Mouse (Mus musculus): Measurements from ENCODE around the gene Gm14190. TPM values are rescaled to one million over a fixed set of nuclear protein-coding genes. Genes with fewer than 3 reads are reported as not detected.

The Gm14190 gene
- polyA plus RNA-seq (2017; shearing (Covaris generic)), result not detected

GRCm38 (mm10) chr11:99690463-99690862, at the start of gene Gm14190:
Gene Gm14190 (minus strand): TSS chr11:99690740.

GRCm38 (mm10) chr11:99734190-99734589, 43.6 kb upstream of the Gm14190 start, which contains the start of gene Gm14180:
Gene Gm14180 (minus strand): TSS chr11:99734290.

GRCm38 (mm10) chr11:99665860-99666259, 24.7 kb downstream of the Gm14190 start, which contains the start of gene Krtap4-6:
Gene Krtap4-6 (minus strand): TSS chr11:99665960.

GRCm38 (mm10) chr11:99658467-99659010, 32.0 kb downstream of the Gm14190 start, which contains the start of gene Gm11563:
Gene Gm11563 (minus strand): TSS chr11:99658960.

GRCm38 (mm10) chr11:99650136-99650535, 40.4 kb downstream of the Gm14190 start, which contains the start of gene Gm11555:
Gene Gm11555 (minus strand): TSS chr11:99650236.

GRCm38 (mm10) chr11:99643635-99644139, 46.9 kb downstream of the Gm14190 start, which contains the start of gene Krtap4-7:
Gene Krtap4-7 (minus strand): TSS chr11:99644089.

Other genes with a start within 250 kb of the Gm14190 start
- gene Krt23, start 197.6 kb downstream of the Gm14190 start, polyA plus RNA-seq (2017; shearing (Covaris generic)), result not detected
- not detected for gene Krt39, start 169.4 kb downstream of the Gm14190 start, polyA plus RNA-seq (2017; shearing (Covaris generic))
- gene Krt40, start 147.6 kb downstream of the Gm14190 start, polyA plus RNA-seq (2017; shearing (Covaris generic)), result not detected
- not detected for gene Krtap3-3, start 139.9 kb downstream of the Gm14190 start, polyA plus RNA-seq (2017; shearing (Covaris generic))
- gene Krtap3-2, start 133.9 kb downstream of the Gm14190 start, polyA plus RNA-seq (2017; shearing (Covaris generic)), result not detected
- not detected for gene Gm11939, start 131.3 kb downstream of the Gm14190 start, polyA plus RNA-seq (2017; shearing (Covaris generic))
- not detected for gene Krtap3-1, start 124.1 kb downstream of the Gm14190 start, polyA plus RNA-seq (2017; shearing (Covaris generic))
- not detected for gene Krtap1-5, start 109.7 kb downstream of the Gm14190 start, polyA plus RNA-seq (2017; shearing (Covaris generic))
- gene Krtap1-4, start 107.1 kb downstream of the Gm14190 start, polyA plus RNA-seq (2017; shearing (Covaris generic)), result not detected
- gene Krtap1-3, start 99.4 kb downstream of the Gm14190 start, polyA plus RNA-seq (2017; shearing (Covaris generic)), result not detected
- gene Krtap9-3, start 92.6 kb downstream of the Gm14190 start, polyA plus RNA-seq (2017; shearing (Covaris generic)), result not detected
- gene Gm11938, start 87.4 kb downstream of the Gm14190 start, polyA plus RNA-seq (2017; shearing (Covaris generic)), result not detected
- not detected for gene Gm11937, start 80.6 kb downstream of the Gm14190 start, polyA plus RNA-seq (2017; shearing (Covaris generic))
- not detected for gene Krtap2-4, start 75.9 kb downstream of the Gm14190 start, polyA plus RNA-seq (2017; shearing (Covaris generic))
- gene Gm11562, start 70.3 kb downstream of the Gm14190 start, polyA plus RNA-seq (2017; shearing (Covaris generic)), result not detected
- not detected for gene Krtap4-1, start 62.5 kb downstream of the Gm14190 start, polyA plus RNA-seq (2017; shearing (Covaris generic))
- not detected for gene Krtap4-2, start 55.7 kb downstream of the Gm14190 start, polyA plus RNA-seq (2017; shearing (Covaris generic))
- gene Krtap4-7, start 46.7 kb downstream of the Gm14190 start, polyA plus RNA-seq (2017; shearing (Covaris generic)), result not detected
- not detected for gene Gm11555, start 40.5 kb downstream of the Gm14190 start, polyA plus RNA-seq (2017; shearing (Covaris generic))
- gene Gm11563, start 31.8 kb downstream of the Gm14190 start, polyA plus RNA-seq (2017; shearing (Covaris generic)), result not detected
- not detected for gene Krtap4-6, start 24.8 kb downstream of the Gm14190 start, polyA plus RNA-seq (2017; shearing (Covaris generic))
- gene Gm14180, start 43.5 kb upstream of the Gm14190 start, polyA plus RNA-seq (2017; shearing (Covaris generic)), result not detected
- not detected for gene Gm11595, start 82.2 kb upstream of the Gm14190 start, polyA plus RNA-seq (2017; shearing (Covaris generic))
- not detected for gene Krtap4-8, start 90.0 kb upstream of the Gm14190 start, polyA plus RNA-seq (2017; shearing (Covaris generic))
- gene Krtap4-9, start 94.5 kb upstream of the Gm14190 start, polyA plus RNA-seq (2017; shearing (Covaris generic)), result not detected
- gene Gm11596, start 102.7 kb upstream of the Gm14190 start, polyA plus RNA-seq (2017; shearing (Covaris generic)), result not detected
- gene Gm11569, start 108.2 kb upstream of the Gm14190 start, polyA plus RNA-seq (2017; shearing (Covaris generic)), result not detected
- not detected for gene Gm11554, start 113.7 kb upstream of the Gm14190 start, polyA plus RNA-seq (2017; shearing (Covaris generic))
- gene Krtap4-13, start 119.2 kb upstream of the Gm14190 start, polyA plus RNA-seq (2017; shearing (Covaris generic)), result not detected
- not detected for gene Gm11564, start 124.9 kb upstream of the Gm14190 start, polyA plus RNA-seq (2017; shearing (Covaris generic))
- not detected for gene 2300003K06Rik, start 147.3 kb upstream of the Gm14190 start, polyA plus RNA-seq (2017; shearing (Covaris generic))
- not detected for gene Krtap4-16, start 160.9 kb upstream of the Gm14190 start, polyA plus RNA-seq (2017; shearing (Covaris generic))
- gene Gm11568, start 167.2 kb upstream of the Gm14190 start, polyA plus RNA-seq (2017; shearing (Covaris generic)), result not detected
- gene Gm11559, start 173.7 kb upstream of the Gm14190 start, polyA plus RNA-seq (2017; shearing (Covaris generic)), result not detected
- not detected for gene Krtap9-1, start 182.6 kb upstream of the Gm14190 start, polyA plus RNA-seq (2017; shearing (Covaris generic))
- not detected for gene Gm11567, start 188.4 kb upstream of the Gm14190 start, polyA plus RNA-seq (2017; shearing (Covaris generic))
- not detected for gene Krtap31-1, start 217.2 kb upstream of the Gm14190 start, polyA plus RNA-seq (2017; shearing (Covaris generic))
- gene Gm11565, start 224.0 kb upstream of the Gm14190 start, polyA plus RNA-seq (2017; shearing (Covaris generic)), result not detected
- gene Krtap31-2, start 245.6 kb upstream of the Gm14190 start, polyA plus RNA-seq (2017; shearing (Covaris generic)), result not detected